Mouse (Mus musculus) induced T-regulatory cell, adult 2 months (primary cell): ENCODE measurements around the gene Per3.

ENCODE experiments used
- DNase-seq: peaks from one replicate; pipeline ENCODE4 v3.0.0-alpha.2; 2012; ENCODE audit warnings: low read depth

Gene Per3

DNA sequence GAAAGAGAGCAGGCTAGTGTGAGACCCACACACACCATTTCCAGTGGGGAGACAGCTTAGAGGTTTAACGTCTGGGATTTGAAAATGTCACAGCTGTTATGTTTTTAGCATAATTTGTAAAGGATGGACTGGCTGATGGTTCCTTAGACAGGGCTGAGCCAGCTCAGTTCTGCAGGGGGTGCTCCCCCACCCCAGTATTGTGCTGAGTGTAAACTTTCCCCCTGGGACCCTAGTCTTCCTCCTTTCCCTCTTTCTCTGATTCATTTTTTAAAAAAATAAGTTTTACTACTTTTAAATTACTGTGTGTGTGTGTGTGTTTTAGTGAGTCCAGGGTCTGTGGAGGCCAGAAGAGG, 87.4 kb downstream of the Per3 start:
- DNase-seq = no peak

GRCm38 (mm10) chr4:150956369-150957105, 87.9 kb downstream of the Per3 start:
- DNase-seq = no peak
